Mouse (Mus musculus) yolk sac, embryonic 10.5 days (tissue): ENCODE data around the gene Sec63.

ENCODE experiments used
- DNase-seq: peaks from one replicate; pipeline ENCODE4 v3.0.0-alpha.2; 2017; ENCODE audit warnings: low spot score

Sec63 gene

DNA sequence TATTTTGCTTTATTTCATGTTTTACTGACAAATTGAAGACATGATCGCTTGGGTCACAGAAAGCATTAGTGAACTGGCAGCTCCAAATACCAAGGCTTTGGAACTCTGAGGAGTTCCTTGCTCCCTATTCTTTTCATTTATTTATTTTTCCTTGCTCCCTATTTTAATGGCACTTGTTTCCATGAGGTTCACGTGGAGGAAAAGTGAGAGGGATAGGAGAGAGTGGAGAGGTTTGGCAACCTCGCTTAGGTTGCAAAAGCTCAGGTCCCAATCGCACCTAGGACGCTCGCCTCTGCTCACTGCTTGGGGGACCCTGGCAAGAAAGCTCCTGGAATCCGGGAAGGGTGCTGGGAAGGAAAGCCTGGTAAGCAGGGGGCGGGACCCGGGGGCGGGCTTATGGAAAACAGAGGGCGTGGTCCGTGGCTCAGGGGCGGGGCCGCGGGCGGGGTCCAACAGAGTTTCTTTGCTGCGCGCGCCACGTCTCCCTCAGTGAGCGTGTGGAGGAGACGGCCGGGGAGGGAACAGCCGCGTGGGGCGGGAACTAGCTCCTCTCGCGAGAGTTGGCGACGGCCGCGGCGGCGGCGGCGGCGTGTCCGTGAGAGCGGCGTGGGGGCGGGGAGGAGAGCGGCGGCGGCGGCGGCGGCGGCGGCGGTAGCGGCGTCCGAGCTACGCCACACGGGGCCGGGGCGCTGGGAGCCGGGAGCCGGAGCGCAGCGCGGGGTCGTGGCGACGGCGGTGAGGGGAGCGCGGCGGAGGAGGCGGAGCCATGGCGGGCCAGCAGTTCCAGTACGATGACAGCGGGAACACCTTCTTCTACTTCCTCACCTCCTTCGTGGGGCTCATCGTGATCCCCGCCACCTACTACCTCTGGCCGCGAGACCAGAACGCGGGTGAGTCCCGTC, at the start of gene Sec63:
TSS of gene Sec63 (plus strand) at position 498 of the 902 bp plus-strand sequence.
- DNase-seq: peak; percentile 98

DNA sequence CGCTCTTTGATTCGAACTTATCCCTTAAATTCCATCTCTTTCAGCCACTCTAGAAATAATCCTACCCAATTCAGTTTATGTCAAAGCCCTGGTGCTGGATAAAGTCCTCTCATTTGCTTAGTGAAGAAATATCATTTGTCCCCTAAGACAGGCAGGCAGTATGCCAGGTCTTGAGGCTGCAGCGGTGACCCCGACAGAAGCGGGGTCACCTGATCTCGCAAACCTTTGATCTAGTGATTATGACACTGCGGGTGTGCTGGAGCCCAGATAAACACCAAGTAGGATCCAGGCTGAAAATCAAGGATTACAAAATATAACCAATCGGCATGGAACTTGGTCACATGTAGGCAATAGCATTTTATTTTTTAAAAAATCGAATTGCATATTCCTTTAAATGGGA, 46.6 kb upstream of the Sec63 start:
- DNase-seq: no peak

DNA sequence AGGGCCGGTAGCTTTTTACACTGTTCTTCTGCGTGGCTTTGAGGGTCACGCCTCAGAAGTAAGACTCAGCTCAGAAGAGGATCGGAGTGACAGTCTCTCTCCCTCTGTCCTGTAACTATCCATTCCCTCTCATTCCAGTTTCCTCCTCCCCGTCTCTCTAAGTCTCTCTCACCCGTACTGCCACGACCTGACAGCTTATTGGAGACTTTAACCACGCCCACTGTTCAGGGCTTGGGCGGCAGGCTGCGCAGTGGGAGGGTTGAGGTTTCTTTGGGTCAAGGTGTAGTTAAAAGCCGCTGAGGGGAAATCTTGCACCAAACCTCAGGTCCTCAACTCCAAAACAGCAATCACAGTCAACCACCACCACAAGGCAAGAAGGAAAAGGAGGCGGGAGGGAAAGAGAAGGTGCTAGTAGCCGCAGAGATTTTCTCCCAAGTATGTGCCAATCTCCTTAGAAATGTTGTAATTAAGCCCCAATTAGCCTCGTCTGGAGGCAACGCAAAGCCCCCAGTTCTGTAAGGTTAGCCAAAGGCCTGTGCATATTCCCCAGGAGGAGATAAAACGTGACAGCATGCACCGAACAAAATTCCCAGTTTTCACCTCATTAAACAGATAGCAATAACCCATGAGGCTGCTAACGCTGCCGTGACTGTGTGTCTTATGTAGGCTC, 45.8 kb upstream of the Sec63 start:
- DNase-seq: peak; percentile 44

DNA sequence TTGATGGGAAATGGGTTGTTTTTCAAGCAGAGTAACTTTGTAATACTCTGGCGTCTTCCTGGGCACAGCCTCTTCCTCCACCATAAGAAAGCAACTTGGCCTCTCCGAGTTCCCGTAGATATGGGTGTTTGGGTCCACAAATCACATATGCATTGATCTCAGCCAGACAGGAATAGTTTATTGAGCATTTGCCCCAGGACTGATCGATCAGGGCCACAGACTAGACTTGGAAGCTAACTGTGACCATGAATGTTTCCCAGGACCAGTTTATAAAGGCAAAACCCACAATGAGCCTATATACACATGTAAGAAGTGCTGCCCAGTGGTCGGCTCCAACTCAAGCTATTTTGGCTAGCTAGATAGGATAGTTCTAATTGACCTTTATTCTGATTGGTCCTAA, 39.2 kb upstream of the Sec63 start:
- DNase-seq: no peak

DNA sequence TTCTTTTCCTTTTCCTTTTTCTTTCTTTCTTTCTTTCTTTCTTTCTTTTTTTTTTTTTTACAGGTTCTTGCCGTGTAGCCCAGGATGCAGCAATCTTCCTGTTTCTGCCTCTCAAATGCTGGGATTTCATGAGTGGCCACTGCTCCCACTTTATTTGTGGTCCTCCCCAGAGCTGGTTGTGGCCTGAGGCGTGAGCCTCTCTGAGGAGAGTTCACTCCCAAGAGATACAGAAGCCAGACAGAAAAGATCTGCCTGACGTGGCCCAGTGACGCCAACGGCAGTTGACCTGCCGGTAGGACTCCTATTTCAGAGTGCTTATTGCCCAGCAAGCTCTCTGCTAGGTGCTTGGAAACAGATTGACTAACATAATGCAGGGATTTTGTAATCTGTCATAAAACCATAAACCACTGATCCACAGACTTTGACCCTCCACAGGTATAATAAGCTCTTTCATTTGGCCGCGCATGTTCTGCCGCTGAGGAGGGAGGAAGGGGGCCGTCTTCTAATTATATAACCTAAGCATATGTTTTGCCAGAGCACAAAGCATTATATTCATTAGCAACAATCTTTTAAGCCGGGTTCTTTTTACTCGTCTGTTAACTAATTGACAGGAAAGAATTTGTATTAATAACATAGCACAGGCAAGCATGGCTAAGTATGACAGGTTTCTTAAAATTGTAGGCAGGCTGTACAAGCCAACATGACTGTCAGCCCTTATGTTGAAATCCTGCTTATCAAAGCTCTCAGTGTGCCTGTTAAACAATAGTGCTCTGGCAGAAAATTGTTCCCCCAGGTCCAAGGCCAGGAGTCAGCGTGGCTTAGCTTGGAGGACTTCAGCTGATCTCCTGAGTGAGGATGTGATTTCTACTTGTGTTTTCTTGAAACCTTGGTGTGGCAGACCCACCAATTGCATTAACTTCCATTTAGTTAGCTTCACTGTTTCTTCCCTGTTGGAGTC, 37.7 kb upstream of the Sec63 start:
- no peak for DNase-seq

DNA sequence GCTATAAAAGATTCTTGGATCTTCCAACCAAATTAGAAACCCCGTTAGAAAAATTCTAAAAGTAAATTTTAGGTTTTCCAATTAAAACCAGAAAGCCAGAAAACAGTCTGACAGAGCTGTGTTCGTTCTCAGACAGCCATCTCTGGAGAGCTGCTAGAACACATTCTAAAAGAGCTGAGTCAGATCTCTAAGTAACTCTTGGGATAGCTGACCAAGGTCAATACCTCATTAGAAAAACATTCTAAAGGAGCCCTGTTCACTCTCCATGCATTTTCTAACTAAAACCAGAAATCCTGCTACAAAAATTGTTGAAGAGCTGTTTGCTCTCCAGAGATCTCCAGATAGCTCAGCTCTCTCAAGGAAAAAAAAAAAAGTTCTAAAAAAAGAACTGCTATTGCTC, 31.7 kb upstream of the Sec63 start:
- no peak for DNase-seq

DNA sequence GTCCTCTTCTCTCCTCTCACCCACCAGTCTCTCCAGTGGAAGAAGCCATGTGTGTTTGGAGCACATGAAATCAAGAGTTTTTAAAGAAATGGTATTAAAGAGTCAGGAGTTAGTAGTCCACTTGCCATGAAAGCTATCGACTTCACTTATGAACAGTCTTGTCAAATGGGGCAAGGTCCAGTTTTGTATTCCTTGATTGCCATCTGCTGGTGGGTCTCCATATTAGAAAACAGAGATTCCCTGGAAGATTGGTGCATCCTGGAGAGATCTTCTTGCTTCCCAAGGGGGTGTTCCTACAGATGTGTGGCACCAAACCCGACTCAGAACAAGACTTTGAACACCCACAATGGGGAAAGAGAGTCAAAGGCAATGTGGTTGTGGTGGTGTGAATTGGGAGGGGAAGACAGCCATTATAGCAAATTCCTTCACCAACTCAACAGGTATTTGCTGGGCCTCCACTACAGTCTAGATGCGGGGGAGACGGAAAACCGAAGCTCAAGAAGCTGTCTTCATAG, 26.7 kb upstream of the Sec63 start:
- DNase-seq: peak; percentile 14

DNA sequence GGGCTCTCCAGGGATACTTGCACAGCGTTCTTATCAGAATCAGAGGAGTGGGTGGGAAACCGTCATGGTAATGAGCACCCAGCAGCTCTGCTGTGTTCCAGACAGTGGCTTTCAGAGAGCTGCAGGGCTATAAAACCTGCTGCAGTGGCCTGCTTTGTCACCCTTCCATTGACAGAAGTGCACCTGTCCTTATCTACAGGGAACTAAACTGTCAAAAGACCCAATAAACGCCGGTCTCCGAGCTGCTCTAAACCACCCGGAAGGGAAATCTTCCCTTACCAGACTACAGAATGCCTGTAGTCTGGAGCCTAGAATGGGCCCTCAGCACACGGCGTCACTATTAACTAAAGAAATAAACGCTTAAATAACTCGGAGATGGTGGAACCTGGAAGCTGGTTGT, 9.5 kb upstream of the Sec63 start:
- DNase-seq: no peak

DNA sequence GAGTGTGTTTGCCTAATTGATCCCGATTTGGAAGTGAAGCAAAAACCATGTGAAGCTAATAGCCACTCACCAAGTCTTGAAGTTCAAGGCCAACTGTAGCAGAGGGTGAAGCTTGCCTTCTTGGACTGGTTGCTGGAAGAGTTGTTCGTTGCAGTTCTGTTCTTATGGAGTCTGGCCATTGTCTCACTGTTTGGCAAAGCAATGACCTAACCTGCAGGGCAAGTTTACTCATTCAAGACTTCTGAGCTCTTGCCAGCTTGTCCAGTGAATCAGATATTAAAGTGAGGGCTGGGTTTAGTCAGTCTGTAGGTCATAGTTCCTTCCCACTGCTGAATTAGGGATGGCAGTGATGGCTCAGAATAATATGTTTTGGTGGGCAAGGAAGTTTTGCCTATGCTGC, 7.0 kb upstream of the Sec63 start:
- DNase-seq: no peak

DNA sequence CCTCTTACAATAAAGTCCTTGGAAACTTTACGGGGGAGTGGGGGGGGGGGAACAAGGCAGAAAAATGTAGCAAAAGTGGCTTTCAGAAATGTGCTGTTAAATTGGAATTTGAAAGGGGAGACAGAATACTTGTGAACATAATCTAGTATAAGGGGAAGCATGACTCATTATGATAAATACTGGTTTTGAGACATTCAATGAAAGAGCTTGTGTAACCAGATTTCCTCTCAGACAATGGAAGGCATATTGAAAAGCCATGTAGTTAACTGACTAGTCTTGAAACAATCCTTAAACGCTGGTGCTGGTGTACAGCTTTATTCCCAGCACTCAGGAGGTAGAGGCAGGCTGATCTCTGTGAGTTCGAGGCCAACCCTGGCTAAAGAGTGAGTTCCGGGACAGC, 1.6 kb upstream of the Sec63 start:
- no peak for DNase-seq

DNA sequence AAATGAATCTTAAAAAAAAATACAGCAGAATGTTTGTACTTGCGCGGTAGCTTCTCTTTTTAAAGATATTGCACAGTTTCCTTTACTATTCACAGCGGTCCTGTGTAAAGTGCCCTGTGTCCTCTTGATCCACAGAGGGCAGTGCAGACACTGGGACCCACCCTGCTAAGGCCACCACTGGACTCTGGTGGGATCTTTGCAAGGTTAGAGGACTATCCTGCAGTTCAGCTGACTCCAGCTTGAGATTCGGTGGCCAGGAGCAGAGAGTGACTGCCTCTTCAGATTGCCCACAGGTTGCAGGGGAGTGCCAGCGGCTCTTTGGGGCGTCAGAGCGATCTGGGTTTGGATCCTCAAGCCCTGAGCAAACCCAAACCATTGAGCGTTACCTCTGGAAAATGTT, 967 bp upstream of the Sec63 start:
- DNase-seq: peak; percentile 7

DNA sequence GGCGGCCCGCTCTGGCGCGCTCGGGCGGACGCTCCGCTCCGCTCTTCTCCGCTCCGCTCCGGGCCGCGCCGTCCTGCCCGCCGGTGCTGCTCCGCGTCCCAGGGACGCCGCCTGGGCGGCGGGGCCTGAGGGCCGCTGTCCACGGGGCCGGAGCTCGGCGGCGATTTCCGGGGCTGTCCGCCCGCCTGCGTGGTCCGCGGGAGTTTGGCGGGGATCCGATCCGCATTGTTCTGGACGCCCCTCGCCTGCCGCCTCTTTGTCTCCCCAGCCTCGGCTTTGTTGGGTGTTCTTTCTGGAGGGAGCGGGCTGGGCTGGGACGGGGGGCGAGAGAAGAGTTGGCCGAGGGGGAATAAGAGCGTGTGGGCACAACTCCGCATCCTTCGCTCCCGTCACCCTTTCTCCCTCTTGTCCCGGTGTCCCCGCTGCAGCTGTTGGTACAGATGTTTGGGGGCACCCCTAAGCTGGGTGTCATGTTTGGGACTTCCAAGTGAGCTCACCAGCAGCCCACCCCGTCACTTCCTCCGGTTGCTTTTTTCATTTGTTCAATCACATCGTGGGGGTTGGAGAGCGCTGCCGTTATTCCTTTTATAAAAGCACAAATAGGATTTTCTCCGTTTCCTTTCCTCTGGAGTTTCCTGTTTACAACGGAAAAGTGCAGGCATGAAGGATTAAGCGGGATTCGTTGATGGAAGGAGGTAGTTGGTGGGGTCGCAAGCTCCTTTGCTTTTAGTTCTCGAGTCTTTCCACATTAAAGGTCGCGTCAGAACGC, 789 bp downstream of the Sec63 start:
- peak; percentile 48 for DNase-seq

DNA sequence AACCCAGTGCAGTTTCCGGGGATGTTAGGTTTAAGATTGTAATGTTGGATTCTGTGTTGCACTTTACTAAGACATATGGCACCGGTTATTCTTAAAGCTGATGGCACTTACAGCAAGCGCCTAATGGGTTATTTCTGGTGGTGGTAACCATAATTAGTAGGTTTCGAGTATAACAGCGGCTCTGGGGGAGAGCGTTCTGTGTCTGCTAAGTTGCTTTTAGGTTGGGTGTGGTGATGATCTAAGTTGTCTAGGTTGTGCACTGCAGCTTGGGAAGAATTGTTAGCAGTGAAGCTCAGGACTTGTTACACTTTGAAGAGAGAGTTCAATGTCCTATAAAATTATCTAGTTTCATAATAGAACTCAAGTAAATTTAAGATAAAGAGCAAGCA, 1.4 kb downstream of the Sec63 start:
- no peak for DNase-seq

DNA sequence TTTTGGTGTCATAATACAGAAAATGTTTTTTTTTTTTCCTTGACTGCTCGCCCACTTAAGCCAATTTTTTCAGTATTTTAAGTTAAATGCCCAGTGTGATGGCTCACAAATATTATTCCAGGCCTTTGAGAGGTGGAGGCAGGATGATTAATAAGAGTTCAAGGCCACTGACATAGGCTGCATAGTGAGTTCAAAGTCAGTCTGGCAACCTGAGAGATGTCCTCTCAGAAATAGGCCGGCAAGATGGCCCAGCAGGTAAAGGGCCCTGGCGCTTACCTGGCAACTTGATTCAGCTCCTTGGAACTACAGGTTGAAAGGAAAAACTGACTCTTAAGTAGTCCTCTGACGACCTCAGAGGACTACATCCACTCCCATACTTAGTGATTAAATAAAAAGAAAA, 1.9 kb downstream of the Sec63 start:
- DNase-seq: no peak

DNA sequence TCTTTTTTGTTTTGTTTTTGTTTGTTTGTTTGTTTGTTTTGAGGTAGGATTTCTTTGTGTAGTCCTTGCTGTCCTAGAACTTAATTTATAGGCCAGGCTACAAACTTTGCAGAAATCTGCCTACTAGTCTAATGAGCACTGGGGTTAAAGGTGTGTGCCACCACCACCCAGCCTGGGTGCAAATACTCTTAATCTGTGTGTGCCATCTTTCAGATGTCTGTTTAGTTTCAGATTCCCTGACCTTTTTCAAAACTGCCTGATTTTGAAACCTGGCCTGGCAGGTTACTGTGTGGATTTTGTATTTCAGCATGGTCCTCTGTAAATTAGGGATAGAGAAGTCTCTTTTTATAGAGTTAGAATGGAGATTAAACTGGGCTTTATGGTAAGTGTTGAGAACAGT, 4.0 kb downstream of the Sec63 start:
- DNase-seq: no peak

DNA sequence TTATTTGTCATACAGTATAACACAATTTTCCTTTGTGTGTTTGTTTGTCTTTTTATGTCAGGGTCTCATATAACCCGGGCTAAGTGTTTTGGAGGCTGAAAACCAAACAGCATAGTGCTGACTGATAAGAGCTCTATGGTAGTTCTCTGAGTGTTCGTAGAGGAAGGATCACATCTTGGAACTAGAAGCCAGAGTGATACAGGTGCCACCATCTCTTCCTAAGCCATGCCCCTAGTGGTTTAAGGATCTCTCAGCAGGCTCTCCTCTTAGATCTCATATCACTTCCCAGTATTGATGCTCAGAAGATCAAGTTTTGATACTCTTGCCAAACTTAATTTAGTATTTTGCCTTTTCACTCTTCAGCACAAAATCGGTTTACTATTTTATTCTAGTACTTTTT, 14.2 kb downstream of the Sec63 start:
- no peak for DNase-seq

DNA sequence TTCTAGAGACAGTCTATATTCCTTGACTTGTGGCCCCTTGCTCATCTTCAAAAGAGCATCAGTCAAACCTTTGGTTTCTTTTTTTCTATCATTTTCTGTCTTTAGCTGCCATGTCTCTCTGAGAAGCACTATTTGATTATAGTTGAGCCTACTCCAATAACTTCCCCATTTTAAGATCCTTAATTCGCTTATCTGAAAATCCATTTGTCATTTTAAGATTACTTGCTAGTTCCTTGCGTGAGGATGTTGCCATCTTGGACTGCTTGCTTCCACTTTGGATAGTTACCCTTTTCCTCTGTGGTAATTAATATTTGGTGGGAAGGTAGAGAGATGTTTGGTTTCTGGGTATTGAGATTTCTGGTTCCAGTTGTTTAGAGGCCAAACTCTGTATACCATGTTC, 19.5 kb downstream of the Sec63 start:
- DNase-seq: no peak

DNA sequence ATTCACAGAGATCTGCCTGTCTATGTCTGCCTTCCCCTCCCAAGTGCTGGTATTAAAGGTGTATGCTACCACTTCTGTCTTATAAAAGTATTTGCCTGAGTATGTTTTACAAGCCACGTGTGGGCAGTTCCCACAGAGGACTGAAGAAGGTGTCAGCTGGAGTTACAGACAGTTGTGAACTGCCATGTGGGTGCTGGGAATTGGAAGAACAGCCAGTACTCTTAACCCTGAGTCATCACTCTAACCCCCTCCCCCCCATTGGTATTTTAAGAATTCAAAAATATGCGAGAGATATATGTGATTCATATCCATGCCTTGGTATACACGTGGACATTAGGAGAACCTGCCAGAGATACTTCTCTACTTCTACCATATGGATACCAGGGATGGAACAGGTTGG, 20.4 kb downstream of the Sec63 start:
- DNase-seq: no peak

DNA sequence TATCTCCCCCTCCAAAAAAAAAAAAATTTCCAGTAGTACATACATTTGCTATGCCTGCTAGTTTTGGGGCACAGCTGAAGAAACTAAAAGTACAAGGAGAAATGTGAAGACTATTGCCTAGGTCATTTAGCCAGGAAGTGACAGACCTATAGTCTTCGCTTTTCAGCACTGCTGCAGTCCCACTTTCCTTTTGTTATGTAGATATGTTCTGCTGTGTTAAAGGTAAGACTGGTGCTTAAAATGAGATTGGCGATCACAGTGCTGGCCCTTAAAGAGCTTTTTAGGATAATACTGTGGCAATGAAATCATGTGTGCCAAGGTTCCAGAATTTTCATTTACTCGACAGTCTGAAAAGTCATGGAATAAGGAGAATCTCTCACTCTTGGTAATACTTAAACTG, 39.6 kb downstream of the Sec63 start:
- DNase-seq: no peak

DNA sequence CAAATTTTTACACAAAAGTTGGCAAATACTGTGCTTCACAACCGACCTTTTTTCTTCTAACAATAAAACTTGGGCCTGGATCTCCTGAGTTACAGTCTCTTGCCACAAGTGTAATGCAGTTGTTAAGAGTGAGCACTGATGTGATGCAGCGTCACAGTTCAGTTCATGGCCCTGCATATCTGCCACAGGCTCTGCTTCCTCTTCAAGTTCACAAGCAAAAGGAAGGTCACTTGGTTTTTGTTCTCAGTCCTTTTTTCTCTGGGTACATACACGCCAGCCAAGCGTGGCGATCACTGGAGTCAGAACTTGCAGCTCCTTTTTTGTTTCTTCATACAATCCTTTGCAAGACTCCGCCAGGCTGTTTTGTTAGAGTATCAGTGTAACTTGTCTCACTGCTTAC, 64.6 kb downstream of the Sec63 start:
- DNase-seq: no peak

DNA sequence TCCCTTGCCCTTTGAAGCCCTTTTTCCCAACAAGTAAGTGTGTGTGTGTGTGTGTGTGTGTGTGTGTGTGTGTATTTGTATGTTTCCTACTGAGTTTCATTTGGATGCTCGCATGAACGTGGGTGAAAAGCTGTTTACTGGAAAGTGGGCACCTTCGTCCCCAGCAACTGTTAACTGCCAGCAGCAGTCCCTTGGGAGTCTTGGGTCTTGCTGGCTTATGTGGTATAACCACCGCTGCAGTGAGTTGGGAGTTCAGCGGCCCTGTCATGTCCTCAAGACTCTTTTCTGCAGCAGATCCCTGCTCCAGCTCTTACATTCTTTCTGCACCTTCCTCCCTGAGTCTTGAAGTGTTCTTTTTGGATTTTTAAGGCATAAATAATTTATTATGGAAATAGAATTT, 65.9 kb downstream of the Sec63 start:
- DNase-seq: no peak

DNA sequence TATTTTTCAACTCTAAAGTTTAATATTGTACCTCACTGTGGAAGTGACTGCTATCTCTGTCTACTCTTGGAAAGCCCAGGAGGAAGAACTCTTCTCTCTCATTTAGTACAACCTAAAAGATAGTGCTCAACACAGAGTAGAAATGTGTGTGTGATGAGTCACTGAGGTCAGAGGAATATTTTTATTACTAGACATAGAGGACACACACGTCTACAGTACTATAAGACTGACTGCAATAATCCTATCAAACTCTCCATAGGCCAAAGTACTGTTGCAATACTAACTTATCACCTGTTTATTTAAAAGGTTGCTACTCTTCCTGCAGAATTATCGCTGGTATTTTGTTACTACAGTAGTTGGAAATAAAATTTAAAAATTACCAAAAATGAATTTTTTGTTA, 68.7 kb downstream of the Sec63 start:
- DNase-seq: no peak
